Mouse (Mus musculus) embryonic facial prominence, embryonic 13.5 days (tissue): Measurements from ENCODE around the gene Zfr2. TPM values are rescaled to one million over a fixed set of nuclear protein-coding genes. Genes with fewer than 3 reads are reported as not detected.
A peak's percentile ranks its signal among the peaks of the same experiment; 100 is the strongest.

ENCODE experiments used
- ATAC-seq: fragments of 200-750 bp; cut with Nextera tagmentation; 2 replicates; pipeline ENCODE4 v1.8.0; 2017; ENCODE audit warnings: low read depth; ENCODE audit not compliant: insufficient number of reproducible peaks, insufficient read depth, low FRiP score, low TSS enrichment
- H3K27ac ChIP-seq: fragments of 300-500 bp; sonication (generic); 2 replicates; pipeline ENCODE4 v1.5.1; 2015; ENCODE audit warnings: moderate library complexity, mild to moderate bottlenecking, inconsistent platforms
- H3K27me3 ChIP-seq: fragments of 300-500 bp; sonication (generic); 2 replicates; pipeline ENCODE4 v1.6.1; 2015; ENCODE audit warnings: mild to moderate bottlenecking, inconsistent platforms
- H3K36me3 ChIP-seq: fragments of 300-500 bp; sonication (generic); 2 replicates; pipeline ENCODE4 v1.6.1; 2015; ENCODE audit warnings: mild to moderate bottlenecking, inconsistent platforms
- H3K4me1 ChIP-seq: fragments of 300-500 bp; sonication (generic); 2 replicates; pipeline ENCODE4 v1.6.1; 2015; ENCODE audit warnings: inconsistent platforms
- H3K4me2 ChIP-seq: fragments of 300-500 bp; sonication (generic); 2 replicates; pipeline ENCODE4 v1.6.1; 2015; ENCODE audit warnings: moderate library complexity, mild to moderate bottlenecking, inconsistent platforms
- H3K4me3 ChIP-seq: fragments of 300-500 bp; sonication (generic); 2 replicates; pipeline ENCODE4 v1.5.1; 2015; ENCODE audit warnings: mild to moderate bottlenecking, inconsistent platforms
- H3K9ac ChIP-seq: fragments of 300-500 bp; sonication (generic); 2 replicates; pipeline ENCODE4 v1.6.1; 2015; ENCODE audit warnings: mild to moderate bottlenecking, inconsistent platforms
- H3K9me3 ChIP-seq: fragments of 300-500 bp; sonication (generic); 2 replicates; pipeline ENCODE4 v1.6.1; 2016; ENCODE audit warnings: inconsistent platforms
- WGBS: fragments of 180-500 bp; shearing (Covaris S2); methylation state at CpG from one replicate; pipeline ENCODE4 v1.1.7; 2015; ENCODE audit warnings: mixed read lengths; 5-methylcytosine and 5-hydroxymethylcytosine counted together
- polyA plus RNA-seq: library from polyadenylated mRNA; unstranded; fragments of >200 nt; fragmentation: Nextera tagmentation; extraction: Ambion mirVana; gene quantifications from 2 replicates; pipeline ENCODE4 v1.2.1, GENCODE M21; 2015

The Zfr2 gene
- polyA plus RNA-seq, 1 experiment from 2014 or later: 11.8 TPM

DNA sequence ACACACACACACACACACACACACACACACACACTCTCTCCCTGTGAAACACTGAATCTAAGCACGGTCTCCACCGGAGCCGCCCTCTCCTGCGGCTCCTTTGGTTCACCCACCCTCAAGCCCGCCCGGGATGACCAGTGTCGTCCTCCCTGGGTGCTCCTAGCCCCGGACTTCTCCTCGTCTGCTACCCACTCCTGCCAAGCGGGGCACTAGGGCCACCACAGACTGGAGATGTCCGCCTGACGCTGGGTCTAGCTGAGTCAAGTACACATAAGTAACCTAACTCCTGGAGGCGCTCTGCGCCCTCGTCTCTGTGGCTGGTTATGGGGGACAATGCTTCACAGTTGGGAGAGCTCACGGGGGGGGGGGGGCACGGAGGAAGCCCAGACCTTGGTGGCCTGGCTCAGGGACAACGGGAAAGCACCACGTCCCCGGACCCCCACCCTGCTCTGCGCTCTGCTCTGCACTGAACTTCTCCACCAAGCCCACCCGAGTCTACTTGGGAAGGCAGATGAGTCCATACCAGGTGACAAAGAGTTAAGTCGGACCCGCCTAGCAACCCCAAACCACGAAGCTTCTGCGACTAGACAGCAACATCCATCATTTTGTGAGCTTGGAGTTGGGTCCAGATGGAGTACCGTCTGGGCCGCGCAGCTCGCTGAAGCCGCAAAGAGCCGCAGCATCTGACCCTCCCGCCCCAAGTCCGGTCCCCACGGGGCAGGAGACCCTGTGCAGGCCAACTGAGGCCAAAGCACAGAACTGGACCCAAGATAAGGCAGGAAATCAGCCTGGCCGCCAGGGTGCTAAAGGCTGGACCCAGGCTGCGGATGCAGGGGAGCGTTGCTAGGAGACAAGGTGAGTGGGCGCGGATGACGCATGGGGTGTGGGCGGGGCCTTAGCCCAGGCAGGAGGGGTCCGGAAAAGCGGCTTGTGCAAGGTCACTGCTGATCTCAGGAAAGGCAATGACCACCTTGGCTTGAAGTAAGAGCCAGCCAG lies 19.8 kb downstream of the Zfr2 start, which contains the start of gene Matk:
TSS of gene Matk (plus strand) at position 512 of the 996 bp plus-strand sequence.
- peaks cover 70% of the 10 kb centered on the region for H3K27me3 ChIP-seq
- peak within 1 kb of the TSS; percentile 40; the same call in 1 of the 2 replicates for H3K9ac ChIP-seq
- ATAC-seq: no peak

DNA sequence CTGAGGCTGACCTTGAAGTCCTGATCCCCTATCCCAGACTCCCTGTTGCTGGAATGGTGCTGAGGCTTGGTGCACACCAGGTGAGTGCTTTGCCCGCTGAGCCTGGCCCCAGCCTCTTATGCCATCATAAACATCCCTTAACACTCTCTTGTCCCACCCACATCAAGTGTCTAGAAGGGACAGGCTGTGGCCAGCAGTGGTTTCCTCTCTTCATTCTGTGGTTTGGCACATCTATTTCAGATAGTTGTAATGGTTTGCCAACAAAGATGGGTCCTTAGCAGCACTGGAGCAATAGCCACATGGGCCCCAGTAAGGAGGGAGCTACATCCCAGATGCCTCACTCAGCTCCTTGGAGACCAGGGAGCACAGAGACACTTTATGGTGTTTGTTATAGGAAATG lies 21.9 kb downstream of the Zfr2 start:
- no peak overlapping the region for H3K4me2 ChIP-seq
- H3K4me3 ChIP-seq: no peak overlapping the region
- no peak overlapping the region for H3K9ac ChIP-seq
- no peaks in the 10 kb centered on the region for H3K9me3 ChIP-seq
- H3K27me3 ChIP-seq: peaks cover 92% of the 10 kb centered on the region
- 44% methylated on average over 1 of the region's 1 CpGs for WGBS
- no peaks in the 10 kb centered on the region for H3K36me3 ChIP-seq
- no peak overlapping the region for H3K27ac ChIP-seq
- H3K4me1 ChIP-seq: peaks cover 27% of the 10 kb centered on the region
- no peak for ATAC-seq

More for the DNA sequence above, 19.8 kb downstream of the Zfr2 start, which contains the start of gene Matk:
- Histone ChIP-seq H3K36me3 (peaks cover 3% of the 10 kb centered on the region; the same call in 1 of the 2 replicates), H3K4me3 (peak within 1 kb of the TSS; percentile 31), H3K9me3 (no peaks in the 10 kb centered on the region), H3K4me1 (peaks cover 17% of the 10 kb centered on the region), H3K27ac (no peak within 1 kb of the TSS), H3K4me2 (peak within 1 kb of the TSS; percentile 52)
- WGBS: 10% methylated on average over 44 of the region's 44 CpGs

DNA sequence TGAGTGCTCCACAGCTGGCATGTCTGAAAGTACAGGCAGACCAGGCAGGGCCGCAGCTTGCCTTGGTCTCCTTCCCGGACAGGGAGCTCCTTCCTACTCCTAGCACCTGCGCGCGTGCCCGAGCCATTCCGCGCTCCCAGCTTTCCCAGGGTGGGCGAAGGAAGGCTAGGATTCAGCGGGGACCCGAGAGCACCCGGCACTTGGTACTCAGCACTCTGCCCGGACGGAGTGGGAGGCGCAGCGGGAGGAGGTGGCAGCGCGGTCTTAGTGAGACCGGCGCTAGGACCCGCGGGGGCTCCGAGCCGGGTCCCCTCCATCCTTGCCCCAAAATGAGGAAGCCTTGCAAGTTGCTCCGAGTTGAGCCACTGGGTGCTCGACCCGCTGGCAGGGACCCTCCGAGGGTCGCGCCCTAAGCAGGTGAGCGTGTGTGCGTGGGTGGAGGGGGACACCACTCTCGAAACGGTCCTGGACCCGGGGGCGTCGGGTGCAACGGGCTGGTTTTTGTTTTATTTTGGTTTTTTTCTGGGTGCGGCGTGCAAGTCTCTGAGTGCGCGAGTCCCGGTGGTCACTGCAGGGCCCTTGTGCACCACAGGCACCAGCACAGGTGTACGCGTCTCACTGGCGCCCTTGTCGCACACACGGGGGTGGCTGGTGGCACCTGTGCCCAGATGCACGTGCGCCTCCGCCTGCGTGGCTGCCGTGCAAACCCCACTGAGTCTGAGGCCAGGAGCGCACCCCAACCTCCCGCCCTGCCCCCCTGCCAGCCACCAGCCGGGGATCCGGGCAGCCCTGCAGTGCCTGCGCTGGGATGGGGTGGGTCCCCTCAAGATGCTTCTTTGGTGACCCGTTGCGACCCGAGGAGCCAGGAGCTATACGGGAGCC lies 24.4 kb downstream of the Zfr2 start:
- 2% methylated on average over 62 of the region's 62 CpGs for WGBS
- Histone ChIP-seq H3K9ac (peak overlapping the region; percentile 72), H3K9me3 (peaks cover 5% of the 10 kb centered on the region), H3K4me2 (peak overlapping the region; percentile 90), H3K27me3 (peaks cover 80% of the 10 kb centered on the region), H3K4me3 (peak overlapping the region; percentile 54), H3K27ac (no peak overlapping the region), H3K4me1 (peaks cover 25% of the 10 kb centered on the region), H3K36me3 (peaks cover 13% of the 10 kb centered on the region)
- no peak for ATAC-seq

DNA sequence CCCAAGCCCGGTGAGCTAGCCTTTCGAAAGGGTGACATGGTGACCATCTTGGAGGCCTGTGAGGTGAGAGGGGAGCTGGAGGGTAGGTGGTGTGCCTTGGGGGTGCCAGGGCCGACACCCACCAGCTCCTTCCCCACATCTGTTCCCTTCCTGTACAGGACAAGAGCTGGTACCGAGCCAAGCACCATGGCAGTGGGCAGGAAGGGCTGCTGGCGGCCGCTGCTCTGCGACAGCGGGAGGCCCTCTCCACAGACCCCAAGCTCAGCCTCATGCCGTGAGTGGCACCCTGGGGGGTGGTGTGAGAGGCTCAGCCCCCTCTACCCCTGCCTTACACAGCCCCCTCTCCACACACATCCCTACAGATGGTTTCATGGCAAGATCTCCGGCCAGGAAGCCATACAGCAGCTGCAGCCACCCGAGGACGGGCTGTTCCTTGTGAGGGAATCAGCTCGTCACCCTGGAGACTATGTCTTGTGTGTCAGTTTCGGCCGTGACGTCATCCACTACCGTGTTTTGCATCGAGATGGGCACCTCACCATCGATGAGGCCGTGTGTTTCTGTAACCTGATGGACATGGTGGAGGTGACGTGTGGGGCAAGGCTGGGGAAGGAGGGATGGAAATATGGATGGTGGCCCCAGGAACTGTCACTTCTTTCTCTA lies 26.4 kb downstream of the Zfr2 start:
- Histone ChIP-seq H3K9me3 (peaks cover 5% of the 10 kb centered on the region), H3K36me3 (peaks cover 33% of the 10 kb centered on the region), H3K4me3 (no peak overlapping the region), H3K4me1 (peaks cover 17% of the 10 kb centered on the region), H3K4me2 (no peak overlapping the region), H3K27ac (no peak overlapping the region), H3K9ac (peak overlapping the region; percentile 32; the same call in 1 of the 2 replicates), H3K27me3 (peaks cover 61% of the 10 kb centered on the region)
- ATAC-seq: peak; percentile 21; the same call in 1 of the 2 replicates
- 53% methylated on average over 21 of the region's 21 CpGs for WGBS

DNA sequence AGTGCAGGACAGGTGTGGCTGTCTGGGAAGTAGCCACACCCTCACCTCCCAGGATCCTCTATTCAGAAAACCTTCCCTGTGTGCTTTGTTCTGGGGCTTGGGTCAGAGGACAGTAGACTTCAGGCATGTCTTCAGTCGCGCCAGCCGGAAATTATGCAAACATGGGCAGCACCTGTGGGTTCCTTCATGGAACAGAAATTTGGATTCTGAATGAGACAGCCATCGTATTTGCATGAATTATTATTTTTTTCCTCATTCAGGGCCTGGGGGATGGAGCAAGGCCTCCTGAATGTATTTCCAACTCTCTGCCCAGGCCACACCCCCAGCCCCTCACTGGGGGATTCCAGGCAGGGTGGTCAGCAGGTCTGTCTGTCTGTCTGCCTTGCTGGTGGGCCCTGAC lies 28.1 kb downstream of the Zfr2 start:
- Histone ChIP-seq H3K4me1 (peaks cover 25% of the 10 kb centered on the region), H3K4me3 (no peak overlapping the region), H3K27ac (no peak overlapping the region), H3K4me2 (no peak overlapping the region), H3K9ac (no peak overlapping the region), H3K27me3 (peaks cover 48% of the 10 kb centered on the region), H3K36me3 (peaks cover 45% of the 10 kb centered on the region), H3K9me3 (peaks cover 5% of the 10 kb centered on the region)
- 92% methylated on average over 4 of the region's 4 CpGs for WGBS
- ATAC-seq: no peak

DNA sequence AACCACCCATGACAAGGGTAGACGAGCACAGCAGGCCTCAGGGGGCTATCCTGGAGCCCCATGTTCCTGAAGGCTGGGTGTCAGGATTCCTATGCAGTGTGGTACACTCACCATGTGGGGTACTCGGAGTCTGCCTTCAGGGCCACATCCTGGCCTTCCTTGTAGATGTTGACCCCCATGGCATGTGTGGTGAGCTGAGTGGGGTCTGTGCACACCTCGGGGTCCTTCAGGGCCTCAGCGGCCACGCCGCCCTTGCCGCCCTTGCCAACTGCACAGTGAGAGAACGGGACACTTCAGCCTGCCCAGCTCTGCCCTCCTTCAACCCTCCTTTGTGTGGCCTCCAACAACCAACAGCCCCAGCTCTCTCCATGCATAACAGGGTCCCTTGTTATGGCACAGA lies 32.6 kb downstream of the Zfr2 start:
- no peak for ATAC-seq

DNA sequence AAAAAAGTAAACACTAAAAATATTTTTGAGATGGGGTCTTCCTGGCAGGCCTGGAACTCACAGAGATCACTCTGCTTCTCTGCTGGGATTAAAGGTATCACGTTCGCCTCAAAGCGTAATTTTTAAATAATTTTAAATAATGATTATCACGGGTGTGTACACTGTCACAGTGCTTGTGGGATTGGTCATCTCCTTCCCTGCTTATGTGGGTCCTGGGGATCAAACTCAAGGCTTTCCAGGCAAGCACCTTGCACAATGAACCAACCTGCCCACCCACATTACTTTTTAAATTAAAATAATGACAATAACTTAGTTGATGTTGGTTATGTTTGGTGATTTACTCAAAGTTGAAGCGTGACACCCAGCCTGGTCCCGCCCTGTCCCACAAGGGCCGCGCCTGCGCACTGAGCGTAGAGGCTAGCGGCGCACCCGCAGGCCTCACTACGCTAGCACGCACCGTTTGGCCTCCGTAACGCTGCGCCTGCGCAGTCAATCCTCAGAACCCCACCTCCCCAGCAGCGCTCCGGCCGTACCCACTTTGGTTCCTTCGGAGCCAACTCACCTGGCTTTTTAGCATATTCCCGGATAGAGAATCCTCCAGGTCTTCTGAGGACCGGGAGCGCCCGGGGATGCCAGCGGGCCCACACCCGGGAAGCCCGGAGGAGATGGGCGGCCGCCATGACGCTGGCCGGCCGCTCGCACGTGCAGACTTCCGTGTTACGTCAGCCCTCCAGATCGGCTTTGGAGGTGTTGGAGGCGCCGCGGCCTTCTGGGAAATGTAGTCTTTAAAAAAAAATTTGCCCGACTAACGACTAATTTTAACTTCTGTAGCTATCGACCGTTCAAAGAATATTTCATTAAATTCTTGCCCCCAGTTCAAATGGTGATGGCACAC lies 33.5 kb downstream of the Zfr2 start, which contains the start of the genes Mrpl54 and Apba3:
TSS of gene Mrpl54 (minus strand) at position 724 of the 895 bp plus-strand sequence.
TSS of gene Apba3 (plus strand) at position 750 of the 895 bp plus-strand sequence.
- H3K4me1 ChIP-seq: peaks cover 25% of the 10 kb centered on the region
- peak within 1 kb of the TSS; percentile 84 for H3K4me2 ChIP-seq
- H3K9me3 ChIP-seq: no peaks in the 10 kb centered on the region
- H3K36me3 ChIP-seq: peaks cover 59% of the 10 kb centered on the region
- H3K9ac ChIP-seq: peak within 1 kb of the TSS; percentile 92
- ATAC-seq: peak; percentile 86
- H3K4me3 ChIP-seq: peak within 1 kb of the TSS; percentile 80
- WGBS: under 1% methylated on average over 48 of the region's 48 CpGs
- H3K27me3 ChIP-seq: no peaks in the 10 kb centered on the region
- peak within 1 kb of the TSS; percentile 89 for H3K27ac ChIP-seq

More for the DNA sequence above, 32.6 kb downstream of the Zfr2 start:
- Histone ChIP-seq H3K9ac (peak overlapping the region; percentile 80), H3K4me1 (peaks cover 25% of the 10 kb centered on the region), H3K4me3 (peak overlapping the region; percentile 67), H3K27me3 (peaks cover 3% of the 10 kb centered on the region), H3K4me2 (peak overlapping the region; percentile 69), H3K36me3 (peaks cover 54% of the 10 kb centered on the region), H3K27ac (peak overlapping the region; percentile 7; the same call in 1 of the 2 replicates), H3K9me3 (peaks cover 4% of the 10 kb centered on the region)
- 94% methylated on average over 8 of the region's 8 CpGs for WGBS

DNA sequence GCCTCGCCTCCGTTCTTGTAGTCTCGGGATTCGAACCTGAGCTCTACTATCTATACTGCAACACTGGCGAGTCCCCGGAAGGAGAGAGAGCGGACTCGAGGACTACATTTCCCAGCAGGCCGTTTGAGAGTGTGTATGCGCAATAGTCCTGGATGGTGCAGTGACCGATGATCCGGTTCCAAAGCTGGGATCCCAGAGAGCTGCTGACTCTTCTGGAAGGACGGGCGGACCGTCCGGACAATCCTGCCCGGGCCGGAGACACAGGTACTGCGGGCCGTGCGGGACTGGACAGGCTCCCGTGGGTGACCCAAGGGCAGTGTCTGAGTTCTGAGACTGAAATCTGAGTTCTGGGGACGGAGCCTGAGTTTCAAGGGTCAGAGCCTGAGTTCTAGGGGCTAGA lies 35.1 kb downstream of the Zfr2 start:
- 0 out of 2 replicates have a peak, but pooled peaks have one; percentile 35 for ATAC-seq
- Histone ChIP-seq H3K27ac (no peak overlapping the region), H3K9ac (peak overlapping the region; percentile 92), H3K4me1 (peaks cover 25% of the 10 kb centered on the region), H3K4me2 (peak overlapping the region; percentile 84), H3K4me3 (peak overlapping the region; percentile 80), H3K36me3 (peaks cover 59% of the 10 kb centered on the region), H3K9me3 (no peaks in the 10 kb centered on the region), H3K27me3 (no peaks in the 10 kb centered on the region)
- WGBS: 5% methylated on average over 23 of the region's 23 CpGs

DNA sequence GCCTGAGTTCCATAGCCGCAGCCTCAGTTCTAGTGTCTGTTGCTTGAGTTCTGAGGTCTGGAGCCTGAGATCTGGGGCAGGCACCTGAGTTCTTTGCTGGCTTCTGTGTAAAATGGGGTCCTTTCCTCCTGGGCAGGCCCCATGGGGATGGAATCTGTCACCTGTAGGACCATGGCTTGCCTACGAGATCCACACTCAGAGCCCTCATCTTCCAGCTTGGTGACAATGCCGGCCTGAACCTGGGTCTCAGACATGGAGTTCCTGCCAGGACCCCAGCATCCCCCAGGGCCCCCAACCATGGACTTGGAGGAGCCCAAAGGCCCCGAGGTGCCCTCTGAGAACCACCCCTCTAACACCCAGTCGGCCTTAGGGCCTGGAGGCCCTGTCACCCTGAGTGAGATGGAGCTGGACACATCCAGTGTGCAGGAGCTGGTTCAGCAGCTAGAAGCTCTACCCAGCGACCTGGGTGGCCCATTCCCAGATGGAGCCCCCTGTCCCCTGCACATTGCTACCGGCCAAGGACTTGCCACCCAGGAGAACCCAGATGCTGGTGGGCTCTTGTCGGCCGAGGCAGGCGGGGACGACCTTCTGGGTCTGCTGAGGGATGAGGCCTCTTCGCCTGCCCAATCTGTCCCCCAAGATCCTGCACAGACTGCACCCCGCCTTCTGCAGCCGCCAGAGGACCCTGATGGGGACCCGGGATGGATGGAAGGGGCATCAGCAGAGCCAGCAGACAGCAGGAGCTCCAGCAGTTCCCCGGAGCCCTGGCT lies 35.9 kb downstream of the Zfr2 start:
- no peaks in the 10 kb centered on the region for H3K27me3 ChIP-seq
- H3K4me2 ChIP-seq: peak overlapping the region; percentile 84
- H3K9me3 ChIP-seq: no peaks in the 10 kb centered on the region
- peaks cover 25% of the 10 kb centered on the region for H3K4me1 ChIP-seq
- H3K9ac ChIP-seq: peak overlapping the region; percentile 92
- H3K4me3 ChIP-seq: peak overlapping the region; percentile 80
- peaks cover 59% of the 10 kb centered on the region for H3K36me3 ChIP-seq
- 82% methylated on average over 16 of the region's 16 CpGs for WGBS
- H3K27ac ChIP-seq: no peak overlapping the region
- ATAC-seq: no peak
